21 mouse cellular contexts compared by ENCODE assay signal in genomic region chr6:114092216-114092615, GRCm38 (mm10). TPM values are rescaled to one million over a fixed set of nuclear protein-coding genes. Genes with fewer than 3 reads are reported as not detected.
"Had no signal": no experiment of that assay in that cellular context is flagged by ENCODE, and none has a peak within 500 bp of the region (broad histone marks: within the 10 kb centered on the region; RNA-seq: fewer than 3 reads in every experiment).

No protein-coding gene starts in this region.

- H3K36me3 ChIP-seq: limb, embryonic 10.5 days; limb, embryonic 13.5 days; liver, embryonic 12.5 days; liver, embryonic 15.5 days; lung, embryonic 15.5 days; midbrain, embryonic 10.5 days; stomach, embryonic 15.5 days had no signal

- H3K4me1 ChIP-seq: limb, embryonic 10.5 days; limb, embryonic 13.5 days; liver, embryonic 12.5 days; liver, embryonic 15.5 days; lung, embryonic 15.5 days; megakaryocyte, embryonic 14.5 days; stomach, embryonic 15.5 days had no signal

- H3K9ac ChIP-seq: limb, embryonic 13.5 days; liver, embryonic 12.5 days; liver, embryonic 15.5 days; lung, embryonic 15.5 days; stomach, embryonic 15.5 days had no signal

- ATAC-seq: liver, embryonic 12.5 days had no signal

- DNase-seq: kidney, adult 18-20 months; kidney, adult 9 months; kidney, postnatal 14 days; kidney, postnatal 4 days; liver; lung, adult 18-20 months; lung, postnatal 10 days; lung, postnatal 36 days; midbrain, embryonic 14.5 days; right cerebral cortex, postnatal 25 days; spleen, adult 18-20 months; thymus, adult 18-20 months; thymus, postnatal 36 days had no signal

- H3K9me3 ChIP-seq: limb, embryonic 10.5 days; limb, embryonic 13.5 days; liver, embryonic 12.5 days; liver, embryonic 15.5 days; lung, embryonic 15.5 days; megakaryocyte, embryonic 14.5 days; midbrain, embryonic 10.5 days; stomach, embryonic 15.5 days had no signal

- H3K4me3 ChIP-seq: limb, embryonic 10.5 days; limb, embryonic 13.5 days; liver, embryonic 12.5 days; liver, embryonic 15.5 days; lung, embryonic 15.5 days; megakaryocyte, embryonic 14.5 days; midbrain, embryonic 10.5 days; stomach, embryonic 15.5 days had no signal

- H3K27me3 ChIP-seq: liver, embryonic 15.5 days; lung, embryonic 15.5 days; stomach, embryonic 15.5 days had no signal

- H3K27ac ChIP-seq: limb, embryonic 10.5 days; limb, embryonic 13.5 days; liver, embryonic 12.5 days; liver, embryonic 15.5 days; lung, embryonic 15.5 days; midbrain, embryonic 10.5 days; stomach, embryonic 15.5 days had no signal

- H3K4me2 ChIP-seq: limb, embryonic 13.5 days; liver, embryonic 12.5 days; liver, embryonic 15.5 days; lung, embryonic 15.5 days; stomach, embryonic 15.5 days had no signal

RNA-seq across cellular contexts. Expression of gene Slc6a11, which starts 38.8 kb away (rescaled TPM):
- polyA plus RNA-seq: limb, embryonic 10.5 days; liver, embryonic 12.5 days had no signal
